Mouse (Mus musculus): ENCODE measurements around the gene Pax1.

DNA sequence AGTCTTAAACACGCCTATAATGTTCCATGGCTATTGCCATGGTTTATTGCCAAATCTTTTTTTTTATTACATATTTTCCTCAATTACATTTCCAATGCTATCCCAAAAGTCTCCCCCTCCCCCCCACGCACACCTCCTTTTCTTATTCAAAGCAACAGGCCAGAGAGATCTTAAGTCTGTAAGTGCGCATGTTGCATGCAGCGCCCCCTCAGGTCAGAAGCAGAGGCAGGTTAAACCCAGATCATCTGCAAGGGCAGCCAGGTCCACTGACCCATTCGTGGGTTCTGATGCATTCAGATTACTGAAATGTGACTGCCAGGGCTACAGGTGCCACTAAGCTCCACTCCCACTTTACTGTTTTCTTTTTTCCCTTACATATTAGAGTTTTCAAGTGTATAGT is 25.2 kb downstream of the Pax1 start:
- no peak for TF ChIP-seq TAL1 (IDR thresholded peaks at IDR 0.05; ENCODE audit: low read length)
- TF ChIP-seq GATA1 (IDR thresholded peaks at IDR 0.05; ENCODE audit: low read length), result no peak

All from erythroblast, embryonic 14.5 days (primary cell).